Mouse (Mus musculus) CH12.LX (cell line): ENCODE data around the gene Pnmal2. TPM values are rescaled to one million over a fixed set of nuclear protein-coding genes. Genes with fewer than 3 reads are reported as not detected.

Source experiments
- DNase-seq: peaks from one replicate; pipeline ENCODE4 v3.0.0-alpha.2; 2013; ENCODE audit errors: extremely low read depth
- H3K27ac ChIP-seq: 2 replicates; pipeline ENCODE4 v1.5.1; 2012; ENCODE audit warnings: low read depth, mild to moderate bottlenecking, control low read depth, moderate library complexity; ENCODE audit not compliant: insufficient read depth
- H3K27me3 ChIP-seq: replicated peaks from 2 replicates; pipeline ENCODE3; 2012; ENCODE audit warnings: inconsistent platforms
- H3K36me3 ChIP-seq, 2 experiments: replicated peaks in 1 of 2; 2 replicates each; pipeline versions ENCODE3 to v1.6.1; 2012; ENCODE audit warnings: inconsistent platforms in 1 of 2, low read length in 1 of 2, mild to moderate bottlenecking in 1 of 2, mixed read lengths in 1 of 2, moderate library complexity in 1 of 2; ENCODE audit not compliant: control insufficient read depth in 1 of 2, insufficient read depth in 1 of 2
- H3K4me1 ChIP-seq, 2 experiments: 2 replicates each; pipeline ENCODE4 v1.6.1; 2012; ENCODE audit warnings: inconsistent platforms in 1 of 2, moderate library complexity in 1 of 2; ENCODE audit not compliant: insufficient read depth in 2 of 2, control insufficient read depth in 1 of 2
- H3K4me2 ChIP-seq: 2 replicates; pipeline ENCODE4 v1.6.1; 2012; ENCODE audit warnings: low read depth, mild to moderate bottlenecking, control low read depth; ENCODE audit not compliant: poor library complexity, insufficient read depth, severe bottlenecking
- H3K4me3 ChIP-seq, 3 experiments: fragments of 150-350 bp in 1 of 3; sonication (generic) in 1 of 3; replicated peaks in 1 of 3; 2 replicates each; pipeline versions ENCODE3 to v1.5.1; 2011 to 2012; ENCODE audit warnings: low read depth in 2 of 3, low read length in 2 of 3, mild to moderate bottlenecking in 2 of 3, moderate library complexity in 2 of 3, control low read depth in 1 of 3, improper control_type of control experiment in 1 of 3, inconsistent platforms in 1 of 3, mixed read lengths in 1 of 3; ENCODE audit not compliant: poor library complexity in 1 of 3
- H3K79me2 ChIP-seq: replicated peaks from 2 replicates; pipeline ENCODE4 v1.6.1; 2012; ENCODE audit warnings: mild to moderate bottlenecking, moderate library complexity; ENCODE audit not compliant: control insufficient read depth, poor library complexity, insufficient read depth, severe bottlenecking; ENCODE audit errors: extremely low read depth
- H3K9ac ChIP-seq: 2 replicates; pipeline ENCODE4 v1.6.1; 2012; ENCODE audit warnings: low read depth, mild to moderate bottlenecking, control low read depth, moderate library complexity; ENCODE audit not compliant: insufficient read depth
- H3K9me3 ChIP-seq: replicated peaks from 2 replicates; pipeline ENCODE3; 2012; ENCODE audit warnings: low read length, inconsistent platforms, mixed read lengths
- BHLHE40 ChIP-seq: IDR thresholded peaks from 2 replicates; pipeline ENCODE4 v1.6.1; 2011; ENCODE audit warnings: mild to moderate bottlenecking, low read depth, low read length, improper control_type of control experiment
- ELF1 ChIP-seq: IDR thresholded peaks from 2 replicates; pipeline ENCODE4 v1.6.1; 2014; ENCODE audit warnings: low read depth, mild to moderate bottlenecking, inconsistent platforms, low read length, improper control_type of control experiment
- ETS1 ChIP-seq: conservative IDR thresholded peaks from 2 replicates; pipeline ENCODE4 v1.6.1; 2012; ENCODE audit warnings: low read depth, mild to moderate bottlenecking, inconsistent platforms, low read length, improper control_type of control experiment, moderate library complexity
- IRF4 ChIP-seq: IDR thresholded peaks from 2 replicates; pipeline ENCODE4 v1.6.1; 2014; ENCODE audit warnings: low read depth, mild to moderate bottlenecking, inconsistent platforms, low read length, improper control_type of control experiment
- JUN ChIP-seq: IDR thresholded peaks from 2 replicates; pipeline ENCODE4 v1.6.1; 2011; ENCODE audit warnings: low read depth, mild to moderate bottlenecking, low read length, improper control_type of control experiment, moderate library complexity; ENCODE audit not compliant: insufficient read depth
- MEF2A ChIP-seq: IDR thresholded peaks from 2 replicates; pipeline ENCODE4 v1.6.1; 2014; ENCODE audit warnings: low read depth, mild to moderate bottlenecking, inconsistent platforms, low read length, improper control_type of control experiment, borderline replicate concordance
- PAX5 ChIP-seq: IDR thresholded peaks from 2 replicates; pipeline ENCODE4 v1.6.1; 2012; ENCODE audit warnings: low read length, inconsistent platforms, mixed read lengths
- POLR2A ChIP-seq: IDR thresholded peaks from 2 replicates; pipeline ENCODE4 v1.6.1; 2011; ENCODE audit warnings: low read depth, mild to moderate bottlenecking, improper control_type of control experiment, low read length
- RAD21 ChIP-seq: IDR thresholded peaks from 2 replicates; pipeline ENCODE4 v1.6.1; 2011; ENCODE audit warnings: low read depth, mild to moderate bottlenecking, low read length, improper control_type of control experiment, moderate library complexity
- SIN3A ChIP-seq: IDR thresholded peaks from 2 replicates; pipeline ENCODE4 v1.6.1; 2012; ENCODE audit warnings: low read length, improper control_type of control experiment, inconsistent platforms
- UBTF ChIP-seq: IDR thresholded peaks from 2 replicates; pipeline ENCODE4 v1.6.1; 2012; ENCODE audit warnings: low read depth, mild to moderate bottlenecking, inconsistent platforms, low read length, improper control_type of control experiment, moderate library complexity
- ZMIZ1 ChIP-seq: IDR thresholded peaks from 2 replicates; pipeline ENCODE4 v1.6.1; 2012; ENCODE audit warnings: low read depth, mild to moderate bottlenecking, inconsistent platforms, low read length, improper control_type of control experiment
- ZNF384 ChIP-seq: IDR thresholded peaks from 2 replicates; pipeline ENCODE4 v1.6.1; 2012; ENCODE audit warnings: low read depth, low read length, improper control_type of control experiment, inconsistent platforms
- dilution Hi-C: fragments of 300-500 bp; cut with MboI; formaldehyde crosslinking; loops from 2 replicates; pipeline ENCODE4 v1.14.3; 2020; ENCODE audit warnings: low sequenced_read_pairs; ENCODE audit not compliant: extremely low pct_unique_long_range_greater_than_20kb, extremely low pct_ligation_motif_present
- in situ Hi-C: fragments of 300-500 bp; cut with MboI; formaldehyde crosslinking; loops from 3 replicates; pipeline ENCODE4 v1.14.3; 2019; ENCODE audit warnings: low sequenced_read_pairs, low pct_ligation_motif_present, low pct_unique_long_range_greater_than_20kb, mixed read lengths
- polyA plus RNA-seq: library from polyadenylated mRNA; unstranded; fragments of >175 nt; gene quantifications from 2 replicates; pipeline ENCODE4 v1.2.1, GENCODE M21; 2012; ENCODE audit warnings: low read depth; ENCODE audit not compliant: insufficient read length
- total RNA-seq, 2 experiments: library from RNA; depleted of rRNA; stranded (reverse); fragments of 300-350 nt in 1 of 2; fragments of >200 nt in 1 of 2; gene quantifications; 2 replicates each; pipeline ENCODE4 v1.2.3; 2012 to 2014

Pnmal2 gene
- total and polyA plus RNA-seq, 3 experiments, result 0.09 to 0.38 TPM; not detected in 1

GRCm38 (mm10) chr7:16905491-16906021, 38.9 kb upstream of the Pnmal2 start:
- dilution Hi-C loops (no loop called here), in situ Hi-C loops (loop anchor here (5.0 kb wide), 2 partner anchors 33 to 88 kb away; partner anchors contain the start of genes Fkrp and Strn4)
- Histone ChIP-seq H3K36me3 (peaks cover 3 to 19% of the 10 kb centered on the region in 2 experiments), H3K27ac (peak overlapping the region; percentile 7; the same call in 1 of the 2 replicates), H3K4me2 (peak overlapping the region; percentile 42; the same call in 1 of the 2 replicates), H3K9ac (peak overlapping the region; percentile 10; the same call in 1 of the 2 replicates), H3K4me1 (peaks cover 57 to 84% of the 10 kb centered on the region in 2 experiments), H3K79me2 (no peaks in the 10 kb centered on the region), H3K27me3 (no peaks in the 10 kb centered on the region), H3K4me3 (peak overlapping the region in 2 of 3 experiments; percentile 0 to 19), H3K9me3 (no peaks in the 10 kb centered on the region)
- DNase-seq, result no peak
- TF ChIP-seq ETS1 (no peak), RAD21 (no peak), MEF2A (no peak), JUN (no peak), BHLHE40 (no peak)

DNA sequence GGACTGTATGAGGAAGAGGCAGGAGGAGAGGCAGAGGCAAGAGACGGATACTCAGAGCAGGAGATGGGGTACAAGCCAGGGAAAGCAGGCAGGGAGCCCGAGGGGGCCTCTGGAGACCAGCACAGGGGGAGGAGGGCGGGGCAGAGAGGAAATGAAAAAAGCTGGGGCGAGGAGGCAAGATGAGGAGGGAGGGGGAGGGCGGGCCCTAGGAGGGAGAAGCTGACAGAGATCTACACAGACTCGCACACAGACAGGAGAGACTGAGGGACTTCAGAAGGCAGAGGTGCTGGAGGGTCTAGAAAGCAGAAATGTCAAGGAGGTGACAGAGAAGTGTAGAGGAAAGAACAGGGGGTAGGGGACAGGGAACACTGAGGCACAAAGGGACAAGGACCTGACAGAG, 38.2 kb upstream of the Pnmal2 start, which contains the start of gene Ptgir:
Gene Ptgir, plus strand, starts transcription at position 210 of the 400 bp plus-strand sequence.
- in situ Hi-C loops, result loop anchor here (5.0 kb wide), 2 partner anchors 34 to 89 kb away; partner anchors contain the start of genes Fkrp and Strn4
- peak; percentile 78 for DNase-seq
- peak within 1 kb of the TSS; percentile 34 for H3K27ac ChIP-seq
- H3K4me2 ChIP-seq, result peak within 1 kb of the TSS; percentile 42
- peak within 1 kb of the TSS; percentile 42 for H3K9ac ChIP-seq
- peaks cover 3 to 24% of the 10 kb centered on the region in 2 experiments for H3K36me3 ChIP-seq
- no peaks in the 10 kb centered on the region for H3K27me3 ChIP-seq
- dilution Hi-C loops, result no loop called here
- no peaks in the 10 kb centered on the region for H3K9me3 ChIP-seq
- H3K4me3 ChIP-seq, result peak within 1 kb of the TSS; percentile 52 to 66 (median 63)
- no peaks in the 10 kb centered on the region for H3K79me2 ChIP-seq
- TF ChIP-seq ELF1, result peak; percentile 11; the same call in 1 of the 2 replicates
- TF ChIP-seq SIN3A, result peak; percentile 46; the same call in 1 of the 2 replicates
- peak; percentile 47; the same call in 1 of the 2 replicates for TF ChIP-seq ZNF384
- peak; percentile 43; the same call in 1 of the 2 replicates for TF ChIP-seq POLR2A
- TF ChIP-seq UBTF, result no peak
- TF ChIP-seq ZMIZ1, result no peak
- TF ChIP-seq IRF4, result 0 out of 2 replicates have a peak, but pooled peaks have one; percentile 39
- TF ChIP-seq PAX5, result no peak
- TF ChIP-seq, all 38 proteins: peak for 5
- H3K4me1 ChIP-seq, result peaks cover 54 to 80% of the 10 kb centered on the region in 2 experiments
